Mouse (Mus musculus) ES-Bruce4 (cell line): ENCODE measurements at regions not wholly inside any gene's neighbourhood (a gene's known extent, or its start where the extent isn't known, plus 50 kb on each side); places are given as distances from the start of the nearest gene placed in this dataset.
"Not testable (repeated sequence)": the region's sequence is repeated elsewhere in the genome, so short reads cannot be mapped to it uniquely, and the experiment has no call there.

Experiments
- CTCF ChIP-seq: IDR thresholded peaks from one replicate; pipeline ENCODE4 v1.8.1; 2011; ENCODE audit warnings: low read depth, low read length
- EP300 ChIP-seq: IDR thresholded peaks from 2 replicates; pipeline ENCODE4 v1.6.1; 2011; ENCODE audit warnings: low read depth, low read length; ENCODE audit not compliant: insufficient read depth
- POLR2A ChIP-seq: IDR thresholded peaks from one replicate; pipeline ENCODE4 v1.8.1; 2011; ENCODE audit warnings: low read length; ENCODE audit not compliant: insufficient read depth

- TF ChIP-seq EP300, CTCF, POLR2A: not testable (repeated sequence)
Observed at GRCm38 (mm10) chr12:115749586-115749985, 297.9 kb upstream of the Zfp386 start.
